Mouse (Mus musculus) telencephalon, adult 2 months (tissue): ENCODE data around the gene Dnajc6.
A peak's percentile ranks its signal among the peaks of the same experiment; 100 is the strongest.

Source experiments
- DNase-seq: peaks from one replicate; pipeline ENCODE4 v3.0.0-alpha.2; 2011; ENCODE audit warnings: low read depth, low spot score

Gene Dnajc6

DNA sequence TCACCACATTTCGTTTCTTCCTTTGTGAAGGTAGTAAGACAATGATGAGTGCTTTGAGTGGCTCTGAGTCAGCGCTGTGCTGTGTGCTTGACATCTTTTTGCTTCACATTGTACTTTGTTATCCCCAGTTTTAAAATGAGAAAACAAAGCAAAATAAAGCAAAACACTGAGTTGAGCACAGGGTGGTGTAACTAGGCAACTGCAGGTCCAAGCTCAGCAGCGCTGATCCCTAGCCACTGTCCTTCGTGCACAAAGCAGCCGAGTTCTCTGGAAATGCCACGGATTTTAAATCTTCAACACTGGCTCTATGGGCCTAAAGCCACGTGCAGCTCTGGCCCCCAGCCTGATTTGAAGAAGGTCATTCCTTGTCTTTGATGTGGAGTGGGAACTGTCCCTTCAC lies 72.6 kb downstream of the Dnajc6 start:
- DNase-seq: no peak

GRCm38 (mm10) chr4:101572142-101572541 lies 75.7 kb downstream of the Dnajc6 start:
- DNase-seq: no peak

DNA sequence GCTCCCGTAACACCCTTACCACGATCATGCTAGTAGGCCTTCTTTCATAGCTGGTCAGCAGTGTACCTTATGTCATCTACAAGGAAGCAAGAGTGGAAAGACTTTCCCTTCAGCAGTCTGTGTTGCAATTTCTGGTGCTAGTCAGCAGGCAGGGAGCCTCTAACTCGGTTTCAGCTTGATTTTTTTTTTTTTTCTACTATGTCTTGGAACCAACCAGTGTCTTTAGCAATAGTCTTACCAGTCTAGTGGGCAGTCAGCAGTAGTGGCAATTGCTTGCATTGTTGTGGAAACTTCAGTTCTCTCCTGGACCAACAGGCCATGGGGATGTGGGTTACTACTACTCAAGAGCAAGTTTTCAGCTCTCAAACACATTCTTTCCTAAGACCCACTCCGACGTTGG lies 78.9 kb downstream of the Dnajc6 start:
- DNase-seq: no peak

DNA sequence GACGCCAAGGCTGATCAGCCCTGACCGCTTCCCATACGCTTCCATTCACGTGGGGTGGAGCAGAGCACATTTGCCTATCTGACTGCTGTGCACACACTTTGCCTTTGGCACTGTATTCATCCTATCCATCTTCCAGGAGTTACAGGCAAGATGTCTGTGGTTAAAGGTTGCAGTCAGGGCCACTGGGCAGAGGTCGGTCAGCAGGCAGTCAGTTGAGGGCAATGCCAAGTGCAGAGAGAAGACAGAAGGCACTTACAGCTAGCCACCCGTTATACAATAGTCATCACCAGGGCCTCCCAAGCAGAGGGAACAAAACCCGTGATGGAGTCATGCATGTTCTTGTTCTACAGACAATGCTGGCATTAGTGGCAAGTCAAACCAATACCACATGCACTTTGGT lies 82.3 kb downstream of the Dnajc6 start:
- DNase-seq: no peak

DNA sequence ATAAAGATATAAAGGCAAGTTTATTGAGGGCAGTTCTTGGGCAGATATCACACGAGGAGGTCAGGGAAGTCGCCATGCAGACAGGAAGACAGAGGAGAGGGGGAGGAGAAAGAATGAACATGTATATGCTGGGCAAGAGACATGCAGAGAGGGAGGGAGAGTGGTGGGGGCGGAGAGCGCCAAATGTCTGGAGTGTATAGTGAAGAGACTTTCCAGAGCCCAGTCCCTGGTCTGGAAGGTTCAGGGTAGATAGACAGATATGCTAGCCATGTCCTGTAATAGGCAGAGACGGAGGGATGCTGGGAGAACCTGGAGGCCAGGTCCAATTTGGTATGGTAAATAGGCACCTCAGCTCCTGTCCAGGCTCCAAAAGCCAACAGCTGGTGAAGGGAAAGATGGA lies 83.1 kb downstream of the Dnajc6 start:
- DNase-seq: no peak

DNA sequence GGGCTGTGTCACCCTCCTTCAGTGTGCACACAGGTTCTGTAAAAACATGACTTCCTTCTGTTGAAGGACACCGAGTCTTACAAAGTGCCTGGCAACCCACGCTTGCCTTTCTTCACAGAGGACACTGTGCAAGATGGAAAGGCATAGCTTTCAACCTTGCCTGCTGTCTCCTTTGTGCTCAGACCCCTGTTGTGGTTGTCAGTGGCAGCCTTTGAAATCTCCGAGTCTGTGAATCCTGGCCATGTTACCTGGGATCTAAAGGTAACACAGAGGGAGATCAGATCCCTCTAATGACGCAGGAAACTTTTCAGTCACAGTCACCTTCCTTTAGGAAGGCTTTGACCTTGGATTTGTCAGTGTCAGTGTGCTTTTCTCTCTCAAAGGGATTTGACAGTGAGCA lies 84.7 kb downstream of the Dnajc6 start:
- DNase-seq: no peak

DNA sequence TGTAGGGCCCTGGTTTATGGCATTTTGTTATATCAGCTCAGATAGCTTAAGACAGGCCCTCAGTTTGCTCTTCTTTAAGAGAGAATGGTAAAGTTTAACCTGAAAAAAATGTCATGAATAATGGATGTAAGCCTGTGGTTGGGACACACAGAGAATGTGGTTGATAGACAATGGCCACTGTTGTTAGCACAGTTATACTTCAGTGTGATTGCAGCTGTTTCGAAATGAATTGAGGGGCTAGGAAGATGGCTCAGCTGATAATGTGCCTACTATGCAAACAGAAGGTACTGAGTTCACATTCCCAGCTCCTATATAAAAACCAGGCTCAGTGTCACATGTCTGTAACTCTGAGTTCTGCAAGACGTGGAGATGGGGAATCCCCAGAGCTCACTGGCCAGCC lies 86.4 kb downstream of the Dnajc6 start:
- DNase-seq: no peak

DNA sequence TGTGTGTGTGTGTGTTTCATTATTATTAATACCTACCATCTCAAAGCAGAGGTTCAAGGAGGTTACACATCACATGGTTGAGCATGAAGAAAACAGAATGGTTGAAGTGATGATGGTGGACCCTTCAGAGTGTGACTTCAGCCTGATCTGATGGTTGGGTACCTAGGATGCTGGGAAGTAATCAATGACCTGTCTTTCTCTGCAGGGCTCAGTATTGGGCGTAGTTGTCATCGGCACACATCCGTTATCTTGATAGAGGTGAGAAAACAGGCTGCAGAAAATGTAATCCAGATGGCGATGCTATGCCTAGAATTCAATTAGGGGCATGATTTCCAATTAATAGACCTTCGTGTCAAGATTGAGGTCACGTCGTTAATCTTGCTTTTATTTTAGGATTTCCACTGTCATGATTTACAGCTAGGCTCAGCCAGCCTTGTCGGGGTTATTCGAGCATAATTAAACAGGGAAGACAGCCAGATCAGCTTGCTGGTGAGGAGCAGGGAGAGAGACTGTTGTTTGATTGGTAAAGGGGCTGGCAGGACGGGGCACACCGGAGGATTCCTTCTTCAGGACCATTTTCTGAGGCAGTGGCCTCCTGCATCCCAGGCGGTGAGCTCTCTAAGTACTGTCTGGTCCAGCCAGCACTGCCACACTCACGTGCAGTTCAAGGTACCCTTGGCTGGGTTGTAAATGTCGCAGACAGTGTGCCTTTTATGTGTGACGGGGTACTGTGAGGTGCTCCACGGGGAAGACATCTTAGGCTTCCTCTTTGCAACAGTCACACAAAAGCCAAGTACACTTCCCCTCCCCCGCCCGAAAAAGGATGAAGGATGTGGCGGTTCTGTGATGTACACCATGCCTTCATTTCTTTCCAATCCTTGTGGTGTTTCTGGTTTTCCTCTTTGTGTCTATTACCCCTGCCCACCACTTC lies 88.3 kb downstream of the Dnajc6 start:
- no peak for DNase-seq

- no peak for DNase-seq
These were observed 89.2 kb downstream of the Dnajc6 start for GRCm38 (mm10) chr4:101585455-101586184.

- peak; percentile 69 for DNase-seq
These were observed 92.5 kb downstream of the Dnajc6 start for GRCm38 (mm10) chr4:101588932-101589331.

DNA sequence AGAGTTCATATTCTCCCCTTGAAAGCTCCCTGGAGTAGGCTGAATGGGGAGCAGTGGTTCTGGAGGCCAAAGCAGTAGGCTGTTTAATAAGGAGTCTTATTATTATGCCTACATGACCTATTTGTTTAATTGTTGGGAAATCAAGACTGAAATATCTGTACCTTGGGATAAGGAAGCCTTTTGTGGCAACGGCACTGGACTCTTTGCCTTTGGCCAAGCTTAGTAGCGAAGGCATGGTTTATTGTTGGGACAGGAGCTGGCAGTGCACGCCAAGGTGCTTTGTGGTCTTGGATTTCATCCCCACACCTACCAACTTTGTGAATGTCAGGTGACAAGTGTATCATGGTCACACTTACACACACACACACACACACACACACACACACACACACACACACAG lies 93.3 kb downstream of the Dnajc6 start:
- DNase-seq: no peak

- DNase-seq: no peak
These were observed 95.0 kb downstream of the Dnajc6 start for GRCm38 (mm10) chr4:101591400-101591799.

DNA sequence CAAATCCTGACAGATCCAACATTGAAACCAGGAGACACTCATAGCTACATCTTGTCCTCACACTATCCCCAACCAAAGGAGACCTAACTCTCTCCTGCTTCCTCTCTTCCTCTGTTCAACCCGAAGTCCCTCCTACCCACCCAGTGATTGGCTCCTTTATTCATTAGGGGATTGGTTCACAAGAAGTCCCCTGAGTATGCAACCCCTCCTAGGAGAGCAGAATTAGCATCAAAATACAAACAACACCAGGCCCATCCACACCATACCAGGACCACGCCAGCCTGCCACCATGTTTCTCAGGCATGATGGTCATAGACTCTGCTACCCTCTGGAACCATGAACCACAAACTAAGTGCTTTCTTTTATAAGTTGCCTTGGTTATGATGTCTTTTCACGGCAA lies 96.0 kb downstream of the Dnajc6 start:
- DNase-seq: no peak

GRCm38 (mm10) chr4:101601758-101602157 lies 105.3 kb downstream of the Dnajc6 start:
- DNase-seq: no peak

GRCm38 (mm10) chr4:101603635-101604034 lies 107.2 kb downstream of the Dnajc6 start:
- DNase-seq: no peak

GRCm38 (mm10) chr4:101616520-101616919 lies 120.1 kb downstream of the Dnajc6 start:
- DNase-seq: no peak

DNA sequence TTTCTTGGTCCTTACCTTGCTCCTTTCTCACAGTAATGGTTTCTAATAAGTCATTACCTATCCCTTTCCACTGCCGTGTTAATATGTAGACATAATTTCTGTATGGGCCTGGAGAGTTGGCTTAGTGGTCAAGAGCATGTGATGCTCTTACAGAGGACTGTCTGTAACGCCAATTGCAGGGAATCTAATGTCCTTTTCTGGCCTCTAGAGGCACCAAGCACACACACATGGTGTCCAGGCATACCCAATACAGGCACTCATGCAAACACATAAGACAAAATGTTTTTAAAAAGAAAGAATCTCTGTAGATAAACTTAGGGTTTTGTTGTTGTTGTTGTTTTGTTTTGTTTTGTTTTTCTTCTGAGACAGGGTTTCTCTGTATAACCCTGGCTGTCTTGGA lies 121.3 kb downstream of the Dnajc6 start:
- no peak for DNase-seq

DNA sequence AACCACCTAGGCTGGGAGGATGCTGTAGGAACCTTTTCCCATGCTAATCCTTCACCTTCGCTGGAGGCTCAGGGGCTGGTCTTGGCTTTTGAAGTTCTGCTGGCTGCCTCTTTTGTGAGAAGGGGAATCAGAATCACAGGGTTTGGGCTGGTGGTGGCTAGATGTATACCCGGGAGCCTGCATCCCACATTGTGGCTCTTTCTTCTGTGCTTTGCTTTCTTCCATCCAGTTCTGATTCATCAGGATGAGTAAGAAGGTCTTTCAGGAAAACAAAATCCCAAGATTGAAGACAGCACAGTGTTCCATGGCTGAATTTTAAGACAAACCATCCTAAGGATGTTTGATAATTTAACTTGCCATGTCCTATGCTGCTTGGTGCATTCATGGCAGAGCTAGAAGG lies 123.8 kb downstream of the Dnajc6 start:
- DNase-seq: no peak

GRCm38 (mm10) chr4:101621241-101621640 lies 124.8 kb downstream of the Dnajc6 start:
- no peak for DNase-seq

GRCm38 (mm10) chr4:101625278-101625677 lies 128.8 kb downstream of the Dnajc6 start:
- DNase-seq: no peak

DNA sequence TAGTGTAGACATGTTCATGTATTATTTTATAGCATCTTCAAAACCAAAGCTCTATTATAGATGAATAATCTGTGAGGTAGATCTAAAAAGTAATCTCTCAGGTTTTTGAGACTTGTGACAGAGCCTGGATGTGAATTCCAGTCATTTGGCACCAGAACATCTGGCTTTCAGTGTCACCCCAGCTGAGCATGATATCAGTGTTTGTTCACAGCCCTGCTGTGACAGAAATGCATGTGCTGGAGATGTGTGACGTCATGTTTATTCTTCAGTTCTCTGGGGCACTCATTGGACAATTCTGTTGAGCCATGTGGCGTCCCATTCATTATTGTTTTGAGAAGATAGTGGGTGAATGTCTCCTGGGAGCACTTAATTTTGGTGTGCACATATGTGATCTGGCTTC lies 139.1 kb downstream of the Dnajc6 start:
- no peak for DNase-seq

- DNase-seq: no peak
These were observed 141.0 kb downstream of the Dnajc6 start for GRCm38 (mm10) chr4:101637472-101637871.

GRCm38 (mm10) chr4:101640631-101641030 lies 144.2 kb downstream of the Dnajc6 start:
- no peak for DNase-seq
